Mouse (Mus musculus) granulocyte monocyte progenitor cell, adult 5-6 weeks (primary cell): ENCODE data around the gene Pafah1b3. TPM values are rescaled to one million over a fixed set of nuclear protein-coding genes. Genes with fewer than 3 reads are reported as not detected.

Experiments
- ATAC-seq: replicated peaks from 2 replicates; pipeline ENCODE4 v1.8.0; 2016; ENCODE audit warnings: mild to moderate bottlenecking, moderate TSS enrichment, inconsistent platforms; ENCODE audit not compliant: poor library complexity, severe bottlenecking
- total RNA-seq, 2 experiments: library from RNA; stranded (forward) in 1 of 2; stranded (reverse) in 1 of 2; fragments of 200-712, 200-1000 nt in 1 of 2; fragments of >200 nt in 1 of 2; fragmentation: Nextera tagmentation in 1 of 2; gene quantifications; 2 replicates each; pipeline ENCODE4 v1.2.3; 2014 to 2017

Pafah1b3 gene
- total RNA-seq, 2 experiments from 2014 or later = 16.1 to 41.6 TPM

GRCm38 (mm10) chr7:25306614-25306996, 8.8 kb upstream of the Pafah1b3 start:
- ATAC-seq = no peak

DNA sequence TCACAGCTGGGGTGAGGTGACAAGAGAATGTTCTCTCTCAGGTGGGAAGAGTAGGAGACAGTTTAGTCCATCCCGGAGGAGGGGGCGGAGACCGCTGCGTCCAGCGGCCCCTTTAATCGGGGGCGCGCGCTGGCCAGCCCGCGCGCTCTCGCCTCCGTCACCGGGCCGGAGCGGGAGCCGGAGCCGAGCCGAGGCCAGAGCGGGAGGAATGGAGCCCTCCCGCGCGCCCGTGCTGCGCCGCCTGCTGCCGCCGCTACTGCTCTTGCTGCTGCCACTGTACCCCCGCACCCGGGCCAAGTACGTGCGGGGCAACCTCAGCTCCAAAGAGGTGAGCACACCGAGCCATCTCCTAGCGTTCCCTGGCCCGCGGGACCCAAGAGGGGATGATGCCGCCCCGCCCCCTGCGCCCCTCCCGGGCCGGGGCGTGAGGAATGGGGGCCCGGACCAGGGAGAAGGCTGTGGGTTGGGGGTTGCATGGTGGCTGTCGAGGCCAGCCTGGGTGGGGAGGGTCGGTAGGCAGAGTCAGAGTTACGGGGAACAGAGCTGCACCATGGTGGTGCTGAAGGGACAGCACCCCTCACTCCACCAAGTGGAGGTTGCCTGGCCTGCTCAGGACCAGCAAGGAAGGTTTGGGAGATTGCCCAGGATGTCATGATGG, 8.3 kb upstream of the Pafah1b3 start, which contains the start of gene Tmem145:
Gene Tmem145, plus strand, starts transcription at position 151 of the 658 bp plus-strand sequence.
- peak; percentile 94 for ATAC-seq

- no peak for ATAC-seq
These were observed 7.7 kb upstream of the Pafah1b3 start for GRCm38 (mm10) chr7:25305481-25305880.

- ATAC-seq = no peak
These were observed 5.9 kb upstream of the Pafah1b3 start for GRCm38 (mm10) chr7:25303685-25304006.

DNA sequence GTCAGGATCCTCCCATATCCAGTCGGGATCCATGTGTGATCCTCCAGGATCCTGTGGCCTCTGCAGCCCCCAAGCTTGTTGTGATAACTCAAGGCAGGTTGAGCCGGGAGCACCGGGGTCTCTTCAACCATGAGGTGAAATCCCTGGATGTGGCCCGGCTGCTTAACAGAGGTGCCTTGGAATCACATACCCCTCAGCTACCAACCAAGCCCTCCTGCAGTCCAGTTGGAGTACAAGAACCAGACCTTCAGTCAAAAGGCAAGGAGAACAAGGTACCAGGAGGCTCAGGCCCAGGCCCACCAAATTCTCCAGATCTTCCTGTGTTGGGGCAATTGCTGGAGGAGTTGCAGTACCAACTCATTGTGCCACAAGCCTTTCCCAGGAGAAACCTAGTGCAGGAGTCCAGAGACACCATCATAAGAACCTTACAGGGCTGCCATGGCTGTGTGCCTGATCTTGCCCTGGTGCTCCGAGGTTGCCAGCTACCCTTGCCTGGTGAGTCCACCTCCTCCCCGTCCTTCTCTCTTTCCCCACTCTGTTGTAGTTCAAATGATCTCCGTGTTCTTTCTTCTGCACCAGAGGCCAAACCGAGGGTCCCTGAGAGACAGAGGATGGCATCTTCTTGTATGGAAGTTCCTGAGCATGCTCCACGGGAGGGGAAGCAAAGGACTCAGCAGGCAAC, 5.4 kb upstream of the Pafah1b3 start:
- ATAC-seq = no peak

GRCm38 (mm10) chr7:25301063-25301462, 3.3 kb upstream of the Pafah1b3 start, which contains the start of gene Prr19:
Gene Prr19, plus strand, starts transcription at chr7:25301411.
- peak; percentile 33 for ATAC-seq

GRCm38 (mm10) chr7:25296945-25297453, 787 bp downstream of the Pafah1b3 start:
- peak; percentile 29 for ATAC-seq

DNA sequence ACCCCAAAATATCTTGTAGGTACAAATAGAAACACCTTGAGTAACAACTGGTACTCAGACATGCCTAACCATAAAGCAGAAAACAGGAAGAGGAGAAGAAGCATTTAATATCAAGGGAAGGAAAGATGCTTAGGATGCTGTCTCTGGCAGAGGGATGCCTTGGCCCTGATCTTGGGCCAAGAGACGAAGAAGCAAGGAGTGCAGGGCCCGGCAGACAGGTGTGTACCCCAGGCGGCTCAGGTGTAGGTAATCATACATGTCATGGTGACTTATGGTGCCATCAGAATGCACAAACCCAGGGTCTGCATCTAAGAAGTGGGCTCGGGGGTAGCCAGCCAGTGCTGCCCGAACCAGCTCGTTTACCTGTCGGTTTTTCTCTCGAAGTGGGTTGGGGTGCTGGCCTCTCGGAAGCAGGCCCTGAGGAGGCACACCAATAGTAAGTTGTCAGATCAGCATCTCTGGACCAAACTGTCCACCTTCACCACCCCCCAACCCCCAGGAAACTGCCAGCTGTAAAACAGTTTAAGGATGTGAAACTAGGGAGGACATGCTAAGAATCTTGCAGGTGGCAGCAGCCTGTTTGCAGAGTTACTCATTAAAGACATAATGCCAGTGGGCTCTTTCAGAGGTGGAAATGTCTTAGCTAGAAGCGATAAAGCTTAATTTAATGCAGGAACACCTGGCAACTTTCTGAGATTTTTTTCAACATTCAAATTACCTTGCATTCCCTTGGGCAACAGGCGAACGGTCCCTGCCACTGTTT, 2.6 kb downstream of the Pafah1b3 start:
- ATAC-seq = no peak

GRCm38 (mm10) chr7:25294495-25294894, 3.3 kb downstream of the Pafah1b3 start:
- ATAC-seq = no peak

DNA sequence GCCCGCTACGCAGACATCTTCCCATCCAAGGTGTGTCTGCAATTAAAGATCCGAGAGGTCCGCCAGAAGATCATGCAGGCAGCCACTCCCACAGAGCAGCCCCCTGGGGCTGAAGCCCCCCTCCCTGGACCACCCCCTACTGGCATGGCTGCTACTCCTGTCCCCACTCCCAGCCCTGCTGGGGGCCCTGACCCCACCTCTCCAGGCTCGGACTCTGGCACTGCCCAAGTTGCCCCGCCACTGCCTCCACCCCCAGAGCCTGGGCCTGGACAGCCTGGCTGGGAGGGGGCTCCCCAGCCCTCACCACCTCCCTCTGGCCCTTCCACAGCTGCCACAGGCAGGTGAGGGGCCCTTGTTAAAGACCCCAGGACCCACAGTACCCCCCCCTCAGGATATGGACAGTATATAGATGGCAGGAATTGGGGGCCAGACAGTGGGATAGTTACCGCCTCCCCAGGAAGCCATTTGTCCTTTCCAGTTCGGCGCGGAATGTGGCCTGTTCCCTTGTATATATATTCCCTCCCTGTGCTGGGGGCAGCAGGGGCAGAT, 4.5 kb downstream of the Pafah1b3 start:
- ATAC-seq = no peak

DNA sequence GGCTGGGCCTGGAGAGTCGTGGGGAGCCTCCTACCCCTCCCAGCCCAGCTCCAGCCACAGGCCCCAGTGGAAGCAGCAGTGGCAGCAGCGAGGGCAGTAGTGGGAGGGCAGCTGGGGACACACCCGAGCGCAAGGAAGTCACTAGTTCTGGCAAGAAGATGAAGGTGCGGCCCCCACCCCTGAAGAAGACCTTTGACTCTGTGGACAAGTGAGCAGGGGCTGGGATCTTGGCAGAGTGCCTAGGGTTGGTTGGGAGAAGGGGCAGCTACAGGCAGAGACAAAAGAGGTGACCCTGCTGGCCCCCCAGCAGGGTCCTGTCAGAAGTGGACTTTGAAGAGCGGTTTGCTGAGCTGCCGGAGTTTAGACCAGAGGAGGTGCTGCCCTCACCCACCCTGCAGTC, 5.7 kb downstream of the Pafah1b3 start:
- ATAC-seq = no peak

- no peak for ATAC-seq
These were observed 6.9 kb downstream of the Pafah1b3 start for GRCm38 (mm10) chr7:25290911-25291310.

DNA sequence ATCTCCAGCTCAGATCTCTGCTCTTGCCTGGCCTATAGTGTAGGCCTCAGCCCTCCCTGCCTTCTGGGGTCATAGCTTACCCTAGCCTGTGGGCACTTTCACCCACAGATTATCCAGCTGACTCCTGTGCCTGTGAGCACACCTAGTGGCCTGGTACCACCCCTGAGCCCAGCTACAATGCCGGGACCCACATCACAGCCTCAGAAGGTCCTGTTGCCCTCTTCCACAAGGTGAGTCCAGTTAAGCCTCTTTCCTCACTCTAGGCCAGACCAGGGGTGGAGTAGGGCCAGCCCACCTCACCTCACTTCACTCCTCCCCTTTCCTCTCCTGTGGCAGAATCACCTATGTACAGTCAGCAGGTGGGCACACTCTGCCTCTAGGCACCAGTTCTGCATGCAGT, 7.3 kb downstream of the Pafah1b3 start:
- no peak for ATAC-seq

DNA sequence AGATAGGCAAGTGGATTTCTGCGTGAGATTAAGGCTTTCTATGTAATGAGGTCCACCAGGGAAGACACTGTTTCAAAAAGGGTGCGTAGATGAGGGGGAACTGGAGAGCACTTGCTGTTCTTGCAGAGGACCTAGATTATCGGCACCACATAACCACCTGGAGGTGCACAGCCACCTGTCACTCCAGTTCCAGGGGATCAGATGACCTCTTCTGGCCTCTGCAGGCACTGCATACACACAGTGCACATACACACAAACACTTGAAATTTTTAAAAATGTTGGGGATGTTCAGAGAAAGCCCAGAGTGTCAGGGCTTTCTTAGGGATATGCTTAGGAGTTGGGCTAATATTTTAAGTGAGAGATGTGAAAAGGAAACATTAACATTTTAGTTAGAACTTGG, 7.9 kb downstream of the Pafah1b3 start:
- ATAC-seq = no peak

DNA sequence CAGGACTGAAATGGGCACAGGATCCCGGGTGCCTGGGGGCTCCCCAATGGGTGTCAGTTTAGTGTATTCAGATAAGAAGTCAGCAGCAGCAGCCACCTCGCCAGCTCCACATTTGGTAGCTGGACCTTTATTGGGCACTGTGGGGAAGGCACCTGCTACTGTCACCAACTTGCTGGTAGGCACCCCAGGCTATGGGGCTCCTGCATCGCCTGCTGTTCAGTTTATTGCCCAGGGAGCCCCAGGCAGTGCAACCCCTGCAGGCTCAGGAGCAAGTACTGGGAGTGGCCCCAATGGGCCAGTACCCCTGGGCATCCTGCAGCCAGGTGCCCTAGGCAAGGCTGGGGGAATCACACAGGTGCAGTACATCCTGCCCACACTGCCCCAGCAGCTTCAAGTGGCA, 9.1 kb downstream of the Pafah1b3 start:
- no peak for ATAC-seq

DNA sequence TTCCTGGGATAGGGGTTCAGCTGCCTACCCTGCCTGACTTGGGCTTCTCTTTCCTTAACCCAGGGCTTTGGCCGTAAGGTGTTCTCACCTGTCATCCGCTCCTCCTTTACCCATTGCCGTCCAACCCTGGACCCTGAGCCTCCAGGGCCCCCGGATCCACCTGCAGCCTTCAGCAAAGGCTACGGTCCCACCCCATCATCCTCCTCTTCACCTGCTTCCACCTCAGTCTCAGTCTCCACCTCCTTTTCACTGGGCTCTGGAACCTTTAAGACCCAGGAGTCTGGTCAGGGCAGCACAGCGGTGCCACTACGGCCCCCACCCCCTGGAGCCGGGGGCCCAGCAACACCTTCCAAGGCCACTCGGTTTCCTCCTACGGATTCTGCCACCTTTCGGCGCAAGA, 9.8 kb downstream of the Pafah1b3 start:
- no peak for ATAC-seq

DNA sequence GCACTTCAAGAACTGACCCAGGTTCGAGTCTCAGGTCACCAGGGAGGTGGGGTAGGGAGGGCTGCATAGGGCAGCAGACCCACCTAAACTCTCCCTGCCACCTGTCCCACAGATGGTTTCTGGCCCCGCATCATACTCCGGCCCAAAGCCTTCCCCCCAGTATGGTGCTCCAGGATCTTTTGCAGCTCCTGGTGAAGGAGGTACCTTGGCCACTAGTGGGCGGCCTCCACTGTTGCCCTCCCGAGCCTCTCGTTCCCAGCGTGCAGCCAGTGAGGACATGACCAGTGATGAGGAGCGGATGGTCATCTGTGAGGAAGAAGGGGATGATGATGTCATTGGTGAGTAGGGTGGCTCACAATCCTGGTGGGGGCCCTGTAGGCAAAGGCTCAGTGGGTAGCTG, 10.8 kb downstream of the Pafah1b3 start:
- ATAC-seq = no peak

GRCm38 (mm10) chr7:25285511-25286238, 12.1 kb downstream of the Pafah1b3 start:
- no peak for ATAC-seq

- no peak for ATAC-seq
These were observed 13.0 kb downstream of the Pafah1b3 start for GRCm38 (mm10) chr7:25284766-25285165.

GRCm38 (mm10) chr7:25284171-25284570, 13.6 kb downstream of the Pafah1b3 start:
- no peak for ATAC-seq
